Mouse (Mus musculus) ES-E14 (cell line): ENCODE measurements around the gene Raet1d.
"Not testable (repeated sequence)": the region's sequence is repeated elsewhere in the genome, so short reads cannot be mapped to it uniquely, and the experiment has no call there.

ENCODE experiments used
- CHD2 ChIP-seq: IDR thresholded peaks from 2 replicates; pipeline ENCODE4 v1.6.1; 2014; ENCODE audit warnings: mild to moderate bottlenecking, low read depth, low read length, inconsistent platforms
- HCFC1 ChIP-seq: IDR thresholded peaks from 2 replicates; pipeline ENCODE4 v1.6.1; 2012; ENCODE audit warnings: low read length, inconsistent platforms, borderline replicate concordance; ENCODE audit not compliant: insufficient read depth

GRCm38 (mm10) chr10:22353548-22354195, 6.7 kb upstream of the Raet1d start:
- not testable (repeated sequence) for TF ChIP-seq HCFC1, CHD2
